Comparison of ENCODE assay signal across 16 mouse cellular contexts in the genomic region with DNA sequence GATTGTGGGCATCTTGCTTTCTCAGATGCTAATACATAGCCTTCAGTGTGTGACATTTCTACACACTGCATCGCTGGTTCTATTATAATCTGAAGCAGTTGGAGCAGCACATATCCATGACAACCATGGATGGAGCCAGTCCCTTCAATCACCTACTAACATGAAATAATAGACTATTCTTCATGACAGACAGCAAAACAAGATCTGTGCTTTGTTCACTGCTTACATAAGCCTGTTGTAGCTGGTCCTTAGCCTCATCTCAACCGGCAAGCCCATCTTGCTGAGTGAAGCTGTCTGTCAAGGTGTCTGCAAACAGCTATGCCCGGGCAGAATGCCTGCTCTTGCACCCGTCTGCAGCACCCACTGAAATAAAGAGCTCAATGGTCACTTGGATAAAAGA.
DNase-seq lines count a peak whose midpoint lies in the region; ATAC-seq and TF ChIP-seq lines count a peak whose summit lies in the region.
"Had no signal": no experiment of that assay in that cellular context is flagged by ENCODE, and none has a peak within 500 bp of the region (broad histone marks: within the 10 kb centered on the region; RNA-seq: fewer than 3 reads in every experiment).

No protein-coding gene starts in this region.

- H3K36me3 ChIP-seq in hindbrain, embryonic 14.5 days (replicated peaks; ENCODE audit: control insufficient read depth, insufficient read depth), result no peaks in the 10 kb centered on the region
- no peaks in the 10 kb centered on the region for H3K36me3 ChIP-seq in midbrain, embryonic 13.5 days
- H3K36me3 ChIP-seq: limb, embryonic 12.5 days; liver, embryonic 15.5 days had no signal

- no peaks in the 10 kb centered on the region; the same call in none of the 2 replicates for H3K4me1 ChIP-seq in hindbrain, embryonic 14.5 days (replicated peaks; ENCODE audit: control insufficient read depth, insufficient read depth, low read length)
- peaks cover 21% of the 10 kb centered on the region for H3K4me1 ChIP-seq in midbrain, embryonic 13.5 days (replicated peaks)
- H3K4me1 ChIP-seq: limb, embryonic 12.5 days; liver, embryonic 15.5 days had no signal

- WGBS in hindbrain, embryonic 14.5 days, result 26% methylated on average over 4 of the region's 4 CpGs
- WGBS in midbrain, embryonic 13.5 days, result 37% methylated on average over 4 of the region's 4 CpGs

- intact Hi-C loops in left cerebral cortex, adult 2 months (cut with DNase I), result no loop called here
- intact Hi-C loops in left cerebral cortex, postnatal 4 days (cut with DNase I), result no loop called here

- H3K4me2 ChIP-seq in hindbrain, embryonic 14.5 days (replicated peaks), result no peak overlapping the region
- no peak overlapping the region for H3K4me2 ChIP-seq in midbrain, embryonic 13.5 days (replicated peaks)
- H3K4me2 ChIP-seq: limb, embryonic 12.5 days; liver, embryonic 15.5 days had no signal

- peak; percentile 44 to 59 for DNase-seq in cerebellum, postnatal 14 days
- no peak for DNase-seq in cerebellum, postnatal 4 days (ENCODE audit: low spot score in 2 of 2)
- DNase-seq in left cerebral cortex, adult 2 months (ENCODE audit: extremely low spot score in 1 of 2, low spot score in 2 of 2), result no peak
- no peak for DNase-seq in left cerebral cortex, postnatal 4 days
- no peak for DNase-seq in hindbrain, embryonic 14.5 days (ENCODE audit: low spot score)
- no peak for DNase-seq in T-cell, adult 2 months (ENCODE audit: low spot score)
- DNase-seq in spleen, adult 18-20 months, result no peak
- DNase-seq: embryo, embryonic 11 days; gastrocnemius, adult 2 months; heart, adult 2 months; kidney, adult 2 months; lung, postnatal 4 days; right cerebral cortex, postnatal 25 days had no signal

- ATAC-seq in hindbrain, embryonic 14.5 days (ENCODE audit: low FRiP score), result peak; percentile 50; the same call in 1 of the 2 replicates
- ATAC-seq in midbrain, embryonic 13.5 days, result peak; percentile 68

- H3K9ac ChIP-seq in hindbrain, embryonic 14.5 days, result no peak overlapping the region
- H3K9ac ChIP-seq in midbrain, embryonic 13.5 days (replicated peaks), result no peak overlapping the region
- H3K9ac ChIP-seq: limb, embryonic 12.5 days; liver, embryonic 15.5 days had no signal

- TF ChIP-seq CTCF in left cerebral cortex, adult 2 months (IDR thresholded peaks at IDR 0.05), result no peak

- no peaks in the 10 kb centered on the region for H3K27me3 ChIP-seq in hindbrain, embryonic 14.5 days (ENCODE audit: control insufficient read depth, insufficient read depth, low read length)
- H3K27me3 ChIP-seq in midbrain, embryonic 13.5 days, result 0 out of 2 replicates have a peak, but pooled peaks cover 4% of the 10 kb centered on the region
- H3K27me3 ChIP-seq: limb, embryonic 12.5 days; liver, embryonic 15.5 days had no signal

- H3K4me3 ChIP-seq in left cerebral cortex, adult 2 months, result no peak overlapping the region
- no peak overlapping the region for H3K4me3 ChIP-seq in hindbrain, embryonic 14.5 days (replicated peaks; ENCODE audit: low read length)
- H3K4me3 ChIP-seq in midbrain, embryonic 13.5 days (replicated peaks), result no peak overlapping the region
- H3K4me3 ChIP-seq: gastrocnemius, adult 2 months; heart, adult 2 months; limb, embryonic 12.5 days; liver, embryonic 15.5 days had no signal

- peak overlapping the region; percentile 66 for H3K27ac ChIP-seq in left cerebral cortex, adult 2 months
- no peak overlapping the region for H3K27ac ChIP-seq in hindbrain, embryonic 14.5 days
- no peak overlapping the region for H3K27ac ChIP-seq in midbrain, embryonic 13.5 days
- H3K27ac ChIP-seq: gastrocnemius, adult 2 months; heart, adult 2 months; limb, embryonic 12.5 days; liver, embryonic 15.5 days had no signal

- no peaks in the 10 kb centered on the region for H3K9me3 ChIP-seq in hindbrain, embryonic 14.5 days (ENCODE audit: control insufficient read depth, low read length)
- no peaks in the 10 kb centered on the region for H3K9me3 ChIP-seq in midbrain, embryonic 13.5 days
- H3K9me3 ChIP-seq: limb, embryonic 12.5 days; liver, embryonic 15.5 days had no signal

Comparison
In these comparisons a context has a peak if more than half of its experiments do, and no peak if none do; other contexts are left out.
1. DNase-seq: peak in cerebellum, postnatal 14 days (2 of 2); none in cerebellum, postnatal 4 days (0 of 2), left cerebral cortex, adult 2 months (0 of 2), left cerebral cortex, postnatal 4 days (single experiment), hindbrain, embryonic 14.5 days (single experiment), T-cell, adult 2 months (single experiment) and spleen, adult 18-20 months (0 of 2).